Mouse (Mus musculus): ENCODE data around the gene Tex19.2. TPM values are rescaled to one million over a fixed set of nuclear protein-coding genes. Genes with fewer than 3 reads are reported as not detected.

Tex19.2 gene
- polyA plus RNA-seq (2012; rRNA removed) = not detected in 2 replicates

DNA sequence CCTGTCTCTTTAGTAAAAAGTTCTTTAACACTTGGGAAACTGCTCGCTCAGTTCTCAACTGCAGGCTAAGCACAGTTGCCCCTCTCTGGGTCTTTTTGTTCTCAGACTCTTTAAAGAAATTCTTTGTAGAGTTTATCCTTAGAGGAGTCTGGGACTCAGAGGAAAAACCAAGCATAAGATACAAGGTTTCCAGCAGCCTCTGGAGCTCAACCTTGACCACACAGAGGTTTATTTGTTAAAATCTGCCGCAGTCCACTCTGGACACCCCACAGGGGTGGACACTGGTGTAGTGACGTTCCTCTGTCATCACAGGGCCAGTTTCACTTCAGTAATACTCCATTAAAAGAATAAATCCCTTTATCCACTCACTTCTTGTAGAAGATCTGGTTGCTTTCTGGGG is at the start of gene Tex19.2:
TSS of gene Tex19.2 (minus strand) at position 101 of the 400 bp plus-strand sequence.
- H3K4me3 ChIP-seq (ENCODE audit: insufficient read depth, low read depth, low read length) = no peak within 1 kb of the TSS
- H3K27me3 ChIP-seq (replicated peaks; ENCODE audit: control insufficient read depth, insufficient read depth, low read length) = no peaks in the 10 kb centered on the region
- H3K4me1 ChIP-seq (ENCODE audit: control insufficient read depth, insufficient read depth, low read length) = no peaks in the 10 kb centered on the region
- no peak for DNase-seq
- H3K27ac ChIP-seq (ENCODE audit: insufficient read depth, low read depth, low read length) = no peak within 1 kb of the TSS
- TF ChIP-seq CTCF (conservative IDR thresholded peaks at IDR 0.05; ENCODE audit: insufficient read depth, insufficient read length, low read depth, low read length) = no peak
- TF ChIP-seq POLR2A (IDR thresholded peaks at IDR 0.05; ENCODE audit: low read depth, low read length) = no peak
- WGBS = 96% methylated on average over 3 of the region's 3 CpGs
- no peaks in the 10 kb centered on the region for H3K36me3 ChIP-seq (ENCODE audit: control insufficient read depth, insufficient read depth, low read length)

DNA sequence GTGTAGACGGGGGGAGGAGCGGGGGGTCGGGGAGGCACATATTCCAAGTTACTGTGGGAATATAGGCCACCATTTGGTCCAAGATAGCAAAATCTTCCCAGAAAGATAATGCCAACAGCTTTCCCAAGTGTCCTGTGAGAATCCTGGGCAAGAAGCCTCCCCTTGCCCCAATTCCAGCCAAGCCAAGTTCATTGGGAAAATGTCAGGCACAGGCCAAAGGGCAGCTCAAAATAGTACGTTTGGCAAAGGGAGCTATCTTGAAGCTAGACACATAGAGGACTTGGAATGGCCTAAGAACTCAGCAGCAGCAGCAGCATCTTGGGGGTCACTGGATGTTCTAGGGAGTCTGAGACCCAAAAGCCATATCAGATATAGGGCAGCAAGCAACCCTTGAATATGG is 45.3 kb upstream of the Tex19.2 start:
- Histone ChIP-seq H3K27me3 (replicated peaks; ENCODE audit: control insufficient read depth, insufficient read depth, low read length) (no peaks in the 10 kb centered on the region), H3K4me1 (ENCODE audit: control insufficient read depth, insufficient read depth, low read length) (no peaks in the 10 kb centered on the region), H3K4me3 (ENCODE audit: insufficient read depth, low read depth, low read length) (no peak overlapping the region), H3K36me3 (ENCODE audit: control insufficient read depth, insufficient read depth, low read length) (no peaks in the 10 kb centered on the region), H3K27ac (ENCODE audit: insufficient read depth, low read depth, low read length) (no peak overlapping the region)
- TF ChIP-seq CTCF (conservative IDR thresholded peaks at IDR 0.05; ENCODE audit: insufficient read depth, insufficient read length, low read depth, low read length) (no peak), POLR2A (IDR thresholded peaks at IDR 0.05; ENCODE audit: low read depth, low read length) (no peak)
- WGBS = 83% methylated on average over 4 of the region's 4 CpGs
- DNase-seq = no peak

DNA sequence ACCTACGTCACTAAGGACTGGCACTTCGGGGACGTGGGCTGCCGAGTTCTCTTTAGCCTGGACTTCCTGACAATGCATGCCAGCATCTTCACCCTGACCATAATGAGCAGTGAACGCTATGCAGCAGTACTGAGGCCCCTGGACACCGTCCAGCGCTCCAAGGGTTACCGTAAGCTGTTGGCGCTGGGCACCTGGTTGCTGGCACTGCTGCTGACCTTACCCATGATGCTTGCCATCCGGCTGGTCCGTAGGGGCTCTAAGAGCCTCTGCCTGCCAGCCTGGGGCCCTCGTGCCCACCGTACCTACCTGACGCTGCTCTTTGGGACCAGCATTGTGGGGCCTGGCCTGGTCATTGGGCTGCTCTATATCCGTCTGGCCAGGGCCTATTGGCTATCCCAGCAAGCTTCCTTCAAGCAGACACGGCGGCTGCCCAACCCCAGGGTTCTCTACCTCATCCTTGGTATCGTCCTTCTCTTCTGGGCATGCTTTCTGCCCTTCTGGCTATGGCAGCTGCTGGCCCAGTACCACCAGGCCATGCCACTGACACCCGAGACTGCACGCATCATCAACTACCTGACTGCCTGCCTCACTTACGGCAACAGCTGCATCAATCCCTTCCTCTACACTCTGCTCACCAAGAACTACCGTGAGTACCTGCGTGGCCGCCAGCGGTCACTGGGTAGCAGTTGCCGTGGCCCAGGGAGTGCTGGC is 42.3 kb upstream of the Tex19.2 start:
- H3K27ac ChIP-seq (ENCODE audit: insufficient read depth, low read depth, low read length) = no peak overlapping the region
- TF ChIP-seq CTCF (conservative IDR thresholded peaks at IDR 0.05; ENCODE audit: insufficient read depth, insufficient read length, low read depth, low read length) (no peak), POLR2A (IDR thresholded peaks at IDR 0.05; ENCODE audit: low read depth, low read length) (no peak)
- H3K27me3 ChIP-seq (replicated peaks; ENCODE audit: control insufficient read depth, insufficient read depth, low read length) = no peaks in the 10 kb centered on the region
- DNase-seq = no peak
- WGBS = 77% methylated on average over 26 of the region's 26 CpGs
- no peaks in the 10 kb centered on the region for H3K4me1 ChIP-seq (ENCODE audit: control insufficient read depth, insufficient read depth, low read length)
- H3K36me3 ChIP-seq (ENCODE audit: control insufficient read depth, insufficient read depth, low read length) = no peaks in the 10 kb centered on the region
- H3K4me3 ChIP-seq (ENCODE audit: insufficient read depth, low read depth, low read length) = no peak overlapping the region

DNA sequence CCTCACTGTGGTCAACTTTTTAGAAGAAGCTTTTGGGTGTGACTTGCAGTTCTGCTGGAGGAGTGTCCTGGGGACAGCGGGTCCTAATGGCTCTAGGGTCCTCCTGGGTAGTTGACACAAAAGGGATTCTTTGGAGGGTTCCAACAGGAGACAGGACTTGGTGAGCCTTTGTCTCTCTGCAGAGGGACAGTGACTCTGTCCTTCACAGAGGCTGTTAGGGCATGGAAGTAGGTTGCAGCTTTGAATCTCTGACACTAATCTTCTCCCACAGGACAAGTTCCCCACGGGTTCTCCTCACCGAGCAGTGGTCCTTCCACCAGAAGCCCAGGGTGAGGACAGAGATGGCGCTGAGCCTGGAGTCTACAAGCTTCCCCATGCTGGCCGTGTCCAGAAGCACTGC is 41.5 kb upstream of the Tex19.2 start, which contains the start of gene Uts2r:
TSS of gene Uts2r (plus strand) at position 301 of the 400 bp plus-strand sequence.
- no peak for DNase-seq
- no peaks in the 10 kb centered on the region for H3K4me1 ChIP-seq (ENCODE audit: control insufficient read depth, insufficient read depth, low read length)
- no peak within 1 kb of the TSS for H3K27ac ChIP-seq (ENCODE audit: insufficient read depth, low read depth, low read length)
- no peak within 1 kb of the TSS for H3K4me3 ChIP-seq (ENCODE audit: insufficient read depth, low read depth, low read length)
- no peaks in the 10 kb centered on the region for H3K36me3 ChIP-seq (ENCODE audit: control insufficient read depth, insufficient read depth, low read length)
- no peak for TF ChIP-seq POLR2A (IDR thresholded peaks at IDR 0.05; ENCODE audit: low read depth, low read length)
- no peak for TF ChIP-seq CTCF (conservative IDR thresholded peaks at IDR 0.05; ENCODE audit: insufficient read depth, insufficient read length, low read depth, low read length)
- WGBS = 88% methylated on average over 5 of the region's 5 CpGs
- H3K27me3 ChIP-seq (replicated peaks; ENCODE audit: control insufficient read depth, insufficient read depth, low read length) = no peaks in the 10 kb centered on the region

DNA sequence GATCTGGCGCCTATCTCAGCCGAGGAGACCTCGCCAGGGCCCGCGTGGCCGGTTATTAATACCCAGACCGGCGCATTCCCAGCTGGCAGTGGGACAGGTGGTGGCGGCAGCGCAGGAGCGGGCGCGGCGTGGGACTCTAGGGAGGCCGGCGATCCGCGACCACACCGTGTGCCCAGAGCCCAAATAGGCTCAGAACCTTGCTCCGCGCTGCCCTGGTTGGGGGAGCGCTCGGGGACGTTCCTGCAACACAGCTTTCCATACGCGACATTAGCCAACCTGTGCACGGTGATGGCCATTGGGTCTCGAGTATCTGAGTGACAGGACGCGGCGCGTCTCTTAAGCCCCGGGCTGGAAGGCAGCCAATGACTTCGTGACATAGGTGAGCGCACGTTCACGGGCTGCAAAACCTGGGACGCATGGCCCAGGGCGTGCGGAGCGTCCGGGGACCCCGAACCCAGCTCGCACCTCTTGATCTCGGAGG is 38.0 kb upstream of the Tex19.2 start:
- DNase-seq = peak; percentile 12
- no peaks in the 10 kb centered on the region for H3K27me3 ChIP-seq (replicated peaks; ENCODE audit: control insufficient read depth, insufficient read depth, low read length)
- TF ChIP-seq POLR2A (IDR thresholded peaks at IDR 0.05; ENCODE audit: low read depth, low read length) = no peak
- TF ChIP-seq CTCF (conservative IDR thresholded peaks at IDR 0.05; ENCODE audit: insufficient read depth, insufficient read length, low read depth, low read length) = no peak
- H3K4me3 ChIP-seq (ENCODE audit: insufficient read depth, low read depth, low read length) = peak overlapping the region; percentile 2; the same call in 1 of the 2 replicates
- WGBS = 3% methylated on average over 45 of the region's 45 CpGs
- no peaks in the 10 kb centered on the region for H3K36me3 ChIP-seq (ENCODE audit: control insufficient read depth, insufficient read depth, low read length)
- no peaks in the 10 kb centered on the region for H3K4me1 ChIP-seq (ENCODE audit: control insufficient read depth, insufficient read depth, low read length)
- no peak overlapping the region for H3K27ac ChIP-seq (ENCODE audit: insufficient read depth, low read depth, low read length)

DNA sequence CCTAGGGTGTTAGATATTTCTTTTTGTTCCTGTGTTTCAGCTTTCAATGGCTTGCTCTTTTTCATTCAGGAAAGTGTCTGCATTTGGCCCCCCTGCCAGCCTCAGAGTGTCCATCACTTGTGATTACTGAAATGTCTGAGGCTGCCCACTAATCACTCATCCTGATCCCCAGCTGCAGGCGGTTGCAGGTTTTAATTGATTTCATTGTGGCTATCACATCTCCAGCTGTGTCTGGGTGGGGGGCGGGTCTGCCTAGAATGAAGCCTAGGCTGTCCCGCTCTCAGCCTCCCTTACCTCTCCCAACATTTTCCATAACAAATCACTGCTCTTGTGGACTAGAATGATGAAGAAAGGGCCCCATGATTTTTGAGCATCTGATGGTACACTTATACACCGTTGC is 35.7 kb upstream of the Tex19.2 start:
- no peak overlapping the region for H3K27ac ChIP-seq (ENCODE audit: insufficient read depth, low read depth, low read length)
- no peaks in the 10 kb centered on the region for H3K36me3 ChIP-seq (ENCODE audit: control insufficient read depth, insufficient read depth, low read length)
- H3K4me3 ChIP-seq (ENCODE audit: insufficient read depth, low read depth, low read length) = no peak overlapping the region
- TF ChIP-seq CTCF (conservative IDR thresholded peaks at IDR 0.05; ENCODE audit: insufficient read depth, insufficient read length, low read depth, low read length) (no peak), POLR2A (IDR thresholded peaks at IDR 0.05; ENCODE audit: low read depth, low read length) (no peak)
- DNase-seq = no peak
- H3K4me1 ChIP-seq (ENCODE audit: control insufficient read depth, insufficient read depth, low read length) = no peaks in the 10 kb centered on the region
- no peaks in the 10 kb centered on the region for H3K27me3 ChIP-seq (replicated peaks; ENCODE audit: control insufficient read depth, insufficient read depth, low read length)
- WGBS = 74% methylated on average over 4 of the region's 4 CpGs

DNA sequence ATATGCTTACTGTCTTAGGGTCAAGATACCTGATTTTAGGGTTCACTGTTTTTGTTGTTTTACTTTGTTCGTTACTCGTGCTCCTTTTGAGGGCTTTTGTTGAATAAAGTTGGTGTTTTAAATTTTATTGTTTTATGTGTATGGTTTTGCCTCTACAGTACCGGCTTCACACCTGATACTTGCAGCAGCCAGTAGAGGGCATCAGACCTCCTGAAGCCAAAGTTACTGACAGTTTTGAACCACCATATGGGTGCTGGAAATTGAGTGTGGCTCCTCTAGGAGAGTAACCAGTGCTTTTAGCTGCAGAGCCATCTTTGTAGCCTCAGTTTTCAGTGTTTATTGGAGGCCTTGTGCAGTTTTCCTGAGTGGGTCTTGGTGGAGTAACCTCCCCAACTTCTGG is 29.7 kb upstream of the Tex19.2 start:
- TF ChIP-seq CTCF (conservative IDR thresholded peaks at IDR 0.05; ENCODE audit: insufficient read depth, insufficient read length, low read depth, low read length) (peak; percentile 34), POLR2A (IDR thresholded peaks at IDR 0.05; ENCODE audit: low read depth, low read length) (no peak)
- no peak for DNase-seq
- no peaks in the 10 kb centered on the region for H3K27me3 ChIP-seq (replicated peaks; ENCODE audit: control insufficient read depth, insufficient read depth, low read length)
- H3K36me3 ChIP-seq (ENCODE audit: control insufficient read depth, insufficient read depth, low read length) = no peaks in the 10 kb centered on the region
- 88% methylated on average over 3 of the region's 3 CpGs for WGBS
- no peaks in the 10 kb centered on the region for H3K4me1 ChIP-seq (ENCODE audit: control insufficient read depth, insufficient read depth, low read length)
- no peak overlapping the region for H3K27ac ChIP-seq (ENCODE audit: insufficient read depth, low read depth, low read length)
- no peak overlapping the region for H3K4me3 ChIP-seq (ENCODE audit: insufficient read depth, low read depth, low read length)

Data from kidney, adult 2 months (tissue).